Mouse (Mus musculus) embryonic facial prominence, embryonic 14.5 days (tissue): Measurements from ENCODE around the gene Tppp3. TPM values are rescaled to one million over a fixed set of nuclear protein-coding genes. Genes with fewer than 3 reads are reported as not detected.
A peak's percentile ranks its signal among the peaks of the same experiment; 100 is the strongest.

ENCODE experiments used
- ATAC-seq: fragments of 200-750 bp; cut with Nextera tagmentation; 2 replicates; pipeline ENCODE4 v1.8.0; 2017; ENCODE audit warnings: low read depth, moderate number of reproducible peaks, moderate TSS enrichment
- DNase-seq: peaks from one replicate; pipeline ENCODE4 v3.0.0-alpha.2; 2015; ENCODE audit warnings: low spot score
- H3K27ac ChIP-seq: fragments of 300-500 bp; sonication (generic); replicated peaks from 2 replicates; pipeline ENCODE4 v1.5.1; 2014; ENCODE audit warnings: low read depth, mild to moderate bottlenecking, low read length, moderate library complexity
- H3K27me3 ChIP-seq: fragments of 300-500 bp; sonication (generic); replicated peaks from 2 replicates; pipeline ENCODE4 v1.6.1; 2014; ENCODE audit warnings: low read length; ENCODE audit not compliant: control insufficient read depth, insufficient read depth
- H3K36me3 ChIP-seq: fragments of 300-500 bp; sonication (generic); 2 replicates; pipeline ENCODE4 v1.6.1; 2014; ENCODE audit warnings: low read length, mixed read lengths; ENCODE audit not compliant: control insufficient read depth, insufficient read depth
- H3K4me1 ChIP-seq: fragments of 300-500 bp; sonication (generic); 2 replicates; pipeline ENCODE4 v1.6.1; 2014; ENCODE audit warnings: antibody characterized with exemption, low read length; ENCODE audit not compliant: control insufficient read depth, insufficient read depth
- H3K4me2 ChIP-seq: fragments of 300-500 bp; sonication (generic); 2 replicates; pipeline ENCODE4 v1.6.1; 2014; ENCODE audit warnings: low read depth, mild to moderate bottlenecking, low read length, moderate library complexity, mixed read lengths
- H3K4me3 ChIP-seq: fragments of 300-500 bp; sonication (generic); 2 replicates; pipeline ENCODE4 v1.5.1; 2014; ENCODE audit warnings: low read depth, mild to moderate bottlenecking, low read length
- H3K9ac ChIP-seq: fragments of 300-500 bp; sonication (generic); 2 replicates; pipeline ENCODE4 v1.6.1; 2014; ENCODE audit warnings: low read depth, mild to moderate bottlenecking, low read length, moderate library complexity, mixed read lengths
- H3K9me3 ChIP-seq: fragments of 300-500 bp; sonication (generic); 2 replicates; pipeline ENCODE4 v1.6.1; 2016; ENCODE audit warnings: low read length; ENCODE audit not compliant: control insufficient read depth
- WGBS: fragments of 180-500 bp; shearing (Covaris S2); extraction: QIAGEN DNeasy Blood & Tissue Kit; methylation state at CpG from one replicate; pipeline ENCODE4 v1.1.7; 2014; 5-methylcytosine and 5-hydroxymethylcytosine counted together
- polyA plus RNA-seq: library from polyadenylated mRNA; unstranded; fragments of >200 nt; fragmentation: Nextera tagmentation; extraction: Ambion mirVana; gene quantifications from 2 replicates; pipeline ENCODE4 v1.2.1, GENCODE M21; 2014

Tppp3 gene
- polyA plus RNA-seq, 1 experiment from 2014 or later: 243 TPM

- no peak overlapping the region for H3K4me3 ChIP-seq
- H3K9me3 ChIP-seq: no peaks in the 10 kb centered on the region
- no peak overlapping the region for H3K27ac ChIP-seq
- ATAC-seq (no peak), DNase-seq (no peak)
- 82% methylated on average over 5 of the region's 5 CpGs for WGBS
- H3K36me3 ChIP-seq: no peaks in the 10 kb centered on the region
- no peak overlapping the region for H3K9ac ChIP-seq
- no peak overlapping the region for H3K4me2 ChIP-seq
- H3K27me3 ChIP-seq: no peaks in the 10 kb centered on the region
- H3K4me1 ChIP-seq: peaks cover 7% of the 10 kb centered on the region; the same call in 1 of the 2 replicates
Measured at GRCm38 (mm10) chr8:105437078-105437748, 34.1 kb downstream of the Tppp3 start.

- WGBS: 72% methylated on average over 5 of the region's 5 CpGs
- Histone ChIP-seq H3K4me2 (no peak overlapping the region), H3K4me1 (peaks cover 7% of the 10 kb centered on the region; the same call in 1 of the 2 replicates), H3K36me3 (no peaks in the 10 kb centered on the region), H3K4me3 (no peak overlapping the region), H3K27ac (no peak overlapping the region), H3K9me3 (no peaks in the 10 kb centered on the region), H3K9ac (no peak overlapping the region), H3K27me3 (no peaks in the 10 kb centered on the region)
- DNase-seq (no peak), ATAC-seq (no peak)
Measured at GRCm38 (mm10) chr8:105436218-105436617, 35.1 kb downstream of the Tppp3 start.

- H3K36me3 ChIP-seq: no peaks in the 10 kb centered on the region
- WGBS: 66% methylated on average over 5 of the region's 5 CpGs
Measured at GRCm38 (mm10) chr8:105434136-105434535, 37.2 kb downstream of the Tppp3 start.

GRCm38 (mm10) chr8:105433511-105433910 lies 37.8 kb downstream of the Tppp3 start:
- DNase-seq (peak; percentile 47), ATAC-seq (no peak)
- Histone ChIP-seq H3K4me2 (no peak overlapping the region), H3K27ac (no peak overlapping the region; the same call in 1 of the 2 replicates), H3K27me3 (no peaks in the 10 kb centered on the region), H3K36me3 (no peaks in the 10 kb centered on the region), H3K4me1 (peaks cover 7% of the 10 kb centered on the region; the same call in 1 of the 2 replicates), H3K9ac (no peak overlapping the region), H3K4me3 (no peak overlapping the region), H3K9me3 (no peaks in the 10 kb centered on the region)
- 36% methylated on average over 5 of the region's 5 CpGs for WGBS

More at GRCm38 (mm10) chr8:105434136-105434535, 37.2 kb downstream of the Tppp3 start:
- H3K27ac ChIP-seq: no peak overlapping the region
- H3K9me3 ChIP-seq: no peaks in the 10 kb centered on the region
- DNase-seq (no peak), ATAC-seq (no peak)
- H3K4me3 ChIP-seq: no peak overlapping the region
- peaks cover 7% of the 10 kb centered on the region; the same call in 1 of the 2 replicates for H3K4me1 ChIP-seq
- H3K27me3 ChIP-seq: no peaks in the 10 kb centered on the region
- H3K4me2 ChIP-seq: no peak overlapping the region
- no peak overlapping the region for H3K9ac ChIP-seq

GRCm38 (mm10) chr8:105433021-105433420 lies 38.3 kb downstream of the Tppp3 start:
- H3K4me3 ChIP-seq: no peak overlapping the region
- H3K9me3 ChIP-seq: no peaks in the 10 kb centered on the region
- H3K27ac ChIP-seq: no peak overlapping the region; the same call in 1 of the 2 replicates
- 32% methylated on average over 6 of the region's 6 CpGs for WGBS
- H3K9ac ChIP-seq: no peak overlapping the region
- H3K27me3 ChIP-seq: no peaks in the 10 kb centered on the region
- peaks cover 7% of the 10 kb centered on the region; the same call in 1 of the 2 replicates for H3K4me1 ChIP-seq
- no peak overlapping the region for H3K4me2 ChIP-seq
- no peak; the same call in 1 of the 2 replicates for ATAC-seq
- H3K36me3 ChIP-seq: no peaks in the 10 kb centered on the region
- DNase-seq: no peak

- no peak for DNase-seq
- H3K9ac ChIP-seq: no peak overlapping the region
- ATAC-seq: peak; percentile 47; the same call in 1 of the 2 replicates
- no peak overlapping the region for H3K4me3 ChIP-seq
- no peaks in the 10 kb centered on the region for H3K27me3 ChIP-seq
- WGBS: 45% methylated on average over 7 of the region's 7 CpGs
- peaks cover 7% of the 10 kb centered on the region; the same call in 1 of the 2 replicates for H3K4me1 ChIP-seq
- H3K36me3 ChIP-seq: no peaks in the 10 kb centered on the region
- no peak overlapping the region for H3K27ac ChIP-seq
- no peak overlapping the region for H3K4me2 ChIP-seq
- H3K9me3 ChIP-seq: no peaks in the 10 kb centered on the region
Measured at GRCm38 (mm10) chr8:105431743-105432515, 39.4 kb downstream of the Tppp3 start.

GRCm38 (mm10) chr8:105426878-105427277 lies 44.4 kb downstream of the Tppp3 start:
- no peak overlapping the region for H3K27ac ChIP-seq
- no peak for ATAC-seq
- no peaks in the 10 kb centered on the region for H3K27me3 ChIP-seq

GRCm38 (mm10) chr8:105422006-105422405 lies 49.3 kb downstream of the Tppp3 start:
- no peaks in the 10 kb centered on the region for H3K36me3 ChIP-seq
- no peaks in the 10 kb centered on the region for H3K27me3 ChIP-seq
- H3K9ac ChIP-seq: no peak overlapping the region
- no peak overlapping the region for H3K4me2 ChIP-seq
- H3K4me1 ChIP-seq: no peaks in the 10 kb centered on the region
- H3K27ac ChIP-seq: no peak overlapping the region
- 67% methylated on average over 1 of the region's 1 CpGs for WGBS
- ATAC-seq (no peak), DNase-seq (no peak)
- H3K4me3 ChIP-seq: no peak overlapping the region
- H3K9me3 ChIP-seq: no peaks in the 10 kb centered on the region

More at GRCm38 (mm10) chr8:105426878-105427277, 44.4 kb downstream of the Tppp3 start:
- H3K36me3 ChIP-seq: no peaks in the 10 kb centered on the region
- H3K9me3 ChIP-seq: no peaks in the 10 kb centered on the region
- H3K4me3 ChIP-seq: no peak overlapping the region
- 76% methylated on average over 6 of the region's 6 CpGs for WGBS
- no peak overlapping the region for H3K4me2 ChIP-seq
- H3K4me1 ChIP-seq: no peaks in the 10 kb centered on the region
- DNase-seq: no peak
- H3K9ac ChIP-seq: no peak overlapping the region
